Mouse (Mus musculus) T-helper 17 cell (primary cell): ENCODE measurements at regions not wholly inside any gene's neighbourhood (a gene's known extent, or its start where the extent isn't known, plus 50 kb on each side); places are given as distances from the start of the nearest gene placed in this dataset.
"Not testable (repeated sequence)": the region's sequence is repeated elsewhere in the genome, so short reads cannot be mapped to it uniquely, and the experiment has no call there.

Experiments
- in situ Hi-C, 2 experiments: fragments of 300-600 bp; cut with MboI, MseI; formaldehyde crosslinking; loops; 1 replicate in 1 of 2; 2 replicates in 1 of 2; pipeline ENCODE4 v1.15.1; 2025; ENCODE audit warnings: high pct_unique_total_duplicates in 2 of 2

- in situ Hi-C loops = no loop called here
These were observed 190.3 kb upstream of the Plcz1 start for GRCm38 (mm10) chr6:140231537-140231936.

- in situ Hi-C loops = no loop called here
These were observed 188.0 kb upstream of the Plcz1 start for GRCm38 (mm10) chr6:140229295-140229694.

DNA sequence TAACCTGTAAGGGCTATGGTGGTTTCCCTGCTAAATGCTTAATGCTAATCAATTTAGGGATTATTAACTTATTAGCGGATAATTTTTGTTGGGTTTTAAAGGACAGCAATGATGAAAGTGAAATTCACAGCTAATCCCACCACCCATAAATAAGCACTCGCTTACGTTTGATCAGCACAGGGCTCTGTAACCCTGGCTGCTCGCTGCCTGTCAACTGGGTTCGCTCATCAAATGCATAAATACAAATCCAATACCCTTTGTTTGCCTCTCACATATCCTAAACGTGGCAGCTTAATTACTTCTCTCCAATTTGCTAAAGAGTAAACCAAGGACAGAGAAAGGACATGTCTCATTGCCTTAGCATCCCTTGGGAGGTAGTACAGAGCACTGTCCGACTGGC lies 187.5 kb upstream of the Plcz1 start:
- in situ Hi-C loops = no loop called here

GRCm38 (mm10) chr6:140222534-140223324 lies 181.5 kb upstream of the Plcz1 start:
- in situ Hi-C loops = no loop called here

DNA sequence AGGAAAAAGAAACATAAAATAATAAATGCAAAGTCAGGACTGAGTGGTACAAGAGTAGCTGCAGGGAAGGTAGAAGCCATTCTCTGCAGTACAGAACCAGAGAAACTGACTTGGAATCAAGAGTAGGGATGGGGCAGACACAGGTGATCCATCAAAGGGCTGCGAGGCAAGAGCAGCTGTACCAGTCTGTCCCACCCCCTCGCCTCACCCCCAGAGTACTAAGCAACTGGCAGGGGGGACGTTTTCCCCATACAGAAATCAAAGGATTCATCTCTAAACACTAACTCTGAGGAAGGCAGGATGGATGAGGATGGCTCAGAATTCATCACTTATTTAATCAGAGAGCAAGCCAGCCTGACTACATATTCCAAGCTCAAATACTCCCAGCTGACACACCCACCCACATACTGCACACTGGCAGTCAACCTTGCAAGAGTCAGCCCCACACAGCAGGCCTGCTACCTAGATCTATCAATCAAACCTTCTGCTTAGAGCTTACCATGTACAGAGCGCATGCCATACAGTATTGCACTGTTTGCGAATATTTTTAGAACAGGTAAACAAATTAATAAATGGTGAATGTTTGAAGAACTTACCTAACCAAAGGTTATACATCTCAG lies 180.5 kb upstream of the Plcz1 start:
- in situ Hi-C loops = no loop called here

DNA sequence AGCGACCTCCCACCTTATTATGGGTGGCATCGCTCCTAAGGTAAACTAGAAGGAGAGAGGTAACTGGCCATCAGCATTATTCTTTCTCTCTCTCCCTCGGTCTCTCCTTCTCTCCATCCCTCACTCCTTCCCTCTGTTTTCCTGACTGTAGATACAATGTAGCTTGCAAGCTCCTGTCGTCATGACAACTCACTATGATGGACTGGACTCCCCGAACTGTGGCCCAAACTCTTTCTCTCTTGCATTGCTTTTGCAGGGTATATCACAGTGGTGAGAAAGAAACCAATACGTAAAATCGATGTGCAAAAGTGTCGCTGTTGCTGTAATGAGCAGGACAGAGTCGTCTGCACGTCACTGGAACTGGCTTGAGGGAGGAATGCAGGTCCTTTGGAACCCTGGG lies 177.5 kb upstream of the Plcz1 start:
- in situ Hi-C loops = no loop called here

- in situ Hi-C loops = no loop called here
These were observed 171.1 kb upstream of the Plcz1 start for GRCm38 (mm10) chr6:140212403-140212802.

- in situ Hi-C loops = no loop called here
These were observed 168.9 kb upstream of the Plcz1 start for GRCm38 (mm10) chr6:140210141-140210540.

DNA sequence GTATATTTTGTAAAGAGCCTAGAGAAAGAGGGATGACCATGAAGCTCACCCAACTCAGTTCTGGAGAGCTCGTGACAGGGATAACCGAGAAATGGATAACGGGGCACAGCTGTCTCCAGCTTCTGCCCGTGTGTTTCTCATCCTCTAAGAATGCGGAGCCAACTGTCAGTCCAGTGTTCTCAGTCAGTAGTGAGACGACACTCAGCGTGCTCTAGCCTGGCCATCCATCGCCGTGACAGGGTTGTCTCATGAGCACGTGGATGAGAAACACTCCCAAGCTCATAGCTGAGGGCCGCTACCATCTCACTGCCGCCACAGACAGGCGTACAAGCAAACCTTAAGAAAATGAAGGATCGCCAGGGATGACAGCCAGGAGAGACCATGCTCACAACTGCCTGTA lies 167.8 kb upstream of the Plcz1 start:
- in situ Hi-C loops = no loop called here

DNA sequence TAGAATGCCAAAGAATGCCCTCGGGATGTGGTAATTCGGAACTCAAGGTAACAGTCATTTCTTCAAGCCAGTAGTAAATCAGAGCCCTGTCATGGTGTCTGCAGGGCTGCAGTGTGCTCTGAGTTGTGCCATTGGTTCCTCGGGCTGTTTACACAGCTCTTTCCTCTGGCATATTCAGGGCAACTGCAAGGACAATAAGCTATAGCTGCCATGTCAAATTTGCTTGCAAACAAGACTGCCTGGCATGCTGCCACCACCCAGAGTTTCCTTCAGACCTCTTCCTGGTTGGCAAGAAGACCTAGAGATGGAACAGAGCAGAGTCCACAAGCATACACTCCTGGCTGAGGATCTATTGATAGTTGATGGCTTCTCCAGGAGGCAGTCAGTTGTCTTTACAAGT lies 167.1 kb upstream of the Plcz1 start:
- in situ Hi-C loops = no loop called here

- in situ Hi-C loops = not testable (repeated sequence)
These were observed 165.4 kb upstream of the Plcz1 start for GRCm38 (mm10) chr6:140206676-140207075.

DNA sequence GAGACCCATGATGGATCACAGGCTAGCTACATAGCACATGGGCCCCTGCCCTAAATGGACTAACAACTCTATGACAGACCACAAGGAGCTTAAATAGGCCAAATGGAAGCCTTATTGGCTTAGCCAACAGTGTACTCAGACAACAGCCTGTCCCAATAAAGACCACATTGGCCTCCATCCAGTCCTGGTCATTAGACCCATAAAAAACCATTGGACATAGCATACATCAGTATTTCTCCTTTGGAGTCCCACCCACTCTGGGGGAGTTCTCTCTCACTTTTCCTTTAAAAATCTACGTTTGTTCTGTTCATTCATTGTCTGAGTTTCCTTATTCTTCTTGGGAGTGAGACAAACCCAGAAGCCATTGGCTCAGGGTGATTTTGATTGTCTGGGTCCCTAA lies 160.1 kb upstream of the Plcz1 start:
- in situ Hi-C loops = no loop called here

- in situ Hi-C loops = no loop called here
These were observed 159.1 kb upstream of the Plcz1 start for GRCm38 (mm10) chr6:140200322-140200721.

- in situ Hi-C loops = no loop called here
These were observed 156.8 kb upstream of the Plcz1 start for GRCm38 (mm10) chr6:140198036-140198435.

- in situ Hi-C loops = no loop called here
These were observed 155.9 kb upstream of the Plcz1 start for GRCm38 (mm10) chr6:140197113-140197675.

- in situ Hi-C loops = no loop called here
These were observed 153.0 kb upstream of the Plcz1 start for GRCm38 (mm10) chr6:140194276-140194675.

GRCm38 (mm10) chr6:140193084-140193939 lies 152.1 kb upstream of the Plcz1 start:
- in situ Hi-C loops = no loop called here

DNA sequence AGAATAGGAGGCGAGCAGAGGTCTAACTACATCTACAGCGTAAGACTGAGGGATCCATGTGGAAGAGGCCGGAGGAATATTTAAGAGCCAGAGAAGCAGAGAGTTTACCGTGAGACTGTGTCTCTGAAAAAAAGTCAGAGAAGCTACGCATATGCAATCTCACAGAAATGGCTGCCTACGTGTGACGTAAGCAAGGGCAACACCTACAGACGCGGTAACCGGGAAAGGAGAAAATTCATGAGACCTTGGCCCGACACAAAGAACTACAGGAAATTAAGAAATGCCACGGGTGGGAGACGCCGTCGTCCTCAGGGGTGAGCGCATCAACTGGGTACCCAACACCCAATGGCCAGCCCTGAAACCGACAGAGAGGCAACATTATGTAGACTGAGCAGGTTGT lies 151.3 kb upstream of the Plcz1 start:
- in situ Hi-C loops = no loop called here

- in situ Hi-C loops = no loop called here
These were observed 150.1 kb upstream of the Plcz1 start for GRCm38 (mm10) chr6:140191341-140191740.

GRCm38 (mm10) chr6:140189601-140190000 lies 148.3 kb upstream of the Plcz1 start:
- in situ Hi-C loops = no loop called here

GRCm38 (mm10) chr6:140187733-140188132 lies 146.5 kb upstream of the Plcz1 start:
- in situ Hi-C loops = no loop called here

DNA sequence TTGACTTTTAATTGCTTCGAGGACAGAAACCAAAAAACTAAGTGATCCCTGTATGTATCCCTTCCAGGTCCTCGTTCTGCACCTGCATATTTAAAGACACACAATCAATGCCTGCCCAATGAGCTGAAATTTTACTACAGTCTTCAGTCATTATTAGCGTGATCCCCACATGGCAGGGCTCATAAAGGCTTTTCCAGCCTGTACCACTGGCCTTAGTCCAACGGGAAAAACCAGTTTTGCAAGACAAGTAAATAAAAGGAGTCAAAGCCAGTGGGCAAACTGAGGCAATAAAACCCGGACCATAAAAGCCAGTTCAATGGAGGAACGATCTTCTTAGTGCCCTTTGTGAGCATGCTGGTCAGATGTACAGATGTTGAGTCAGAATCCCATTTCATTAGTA lies 145.8 kb upstream of the Plcz1 start:
- in situ Hi-C loops = no loop called here
